Mouse (Mus musculus) retina, postnatal 7 days (tissue): ENCODE data around the gene Aqp12.
"Not testable (repeated sequence)": the region's sequence is repeated elsewhere in the genome, so short reads cannot be mapped to it uniquely, and the experiment has no call there.

Source experiments
- DNase-seq: peaks from one replicate; pipeline ENCODE4 v3.0.0-alpha.2; 2012; ENCODE audit warnings: low read depth, low spot score

Aqp12 gene

GRCm38 (mm10) chr1:93006061-93006460, at the start of gene Aqp12:
TSS of gene Aqp12 (plus strand) at chr1:93006334.
- DNase-seq = no peak

- DNase-seq = not testable (repeated sequence)
These were observed 49.4 kb upstream of the Aqp12 start for GRCm38 (mm10) chr1:92956571-92957335.

- no peak for DNase-seq
These were observed 47.1 kb upstream of the Aqp12 start for GRCm38 (mm10) chr1:92958999-92959398.

GRCm38 (mm10) chr1:92970791-92971190, 35.3 kb upstream of the Aqp12 start:
- DNase-seq = not testable (repeated sequence)

- DNase-seq = no peak
These were observed 34.0 kb upstream of the Aqp12 start for GRCm38 (mm10) chr1:92971879-92972795.

GRCm38 (mm10) chr1:92972854-92973253, 33.3 kb upstream of the Aqp12 start:
- DNase-seq = no peak

- DNase-seq = peak; percentile 14
These were observed 30.0 kb upstream of the Aqp12 start for GRCm38 (mm10) chr1:92976141-92976566.

GRCm38 (mm10) chr1:92978645-92979044, 27.5 kb upstream of the Aqp12 start:
- no peak for DNase-seq

GRCm38 (mm10) chr1:92979073-92979602, 27.0 kb upstream of the Aqp12 start:
- DNase-seq = no peak

- DNase-seq = no peak
These were observed 24.9 kb upstream of the Aqp12 start for GRCm38 (mm10) chr1:92981056-92981845.

GRCm38 (mm10) chr1:92982931-92983605, 23.1 kb upstream of the Aqp12 start:
- DNase-seq = no peak

- DNase-seq = no peak
These were observed 21.1 kb upstream of the Aqp12 start for GRCm38 (mm10) chr1:92984999-92985398.

- DNase-seq = no peak
These were observed 17.2 kb upstream of the Aqp12 start for GRCm38 (mm10) chr1:92988894-92989293.

GRCm38 (mm10) chr1:92989891-92990290, 16.2 kb upstream of the Aqp12 start:
- DNase-seq = no peak

GRCm38 (mm10) chr1:92992214-92992855, 13.8 kb upstream of the Aqp12 start:
- no peak for DNase-seq

GRCm38 (mm10) chr1:92992880-92993279, 13.3 kb upstream of the Aqp12 start:
- no peak for DNase-seq

GRCm38 (mm10) chr1:93009196-93009595, 3.1 kb downstream of the Aqp12 start:
- DNase-seq = no peak

GRCm38 (mm10) chr1:93010731-93011130, 4.6 kb downstream of the Aqp12 start:
- peak; percentile 21 for DNase-seq

GRCm38 (mm10) chr1:93012103-93012585, 6.0 kb downstream of the Aqp12 start:
- no peak for DNase-seq

- DNase-seq = no peak
These were observed 7.2 kb downstream of the Aqp12 start for GRCm38 (mm10) chr1:93013367-93013766.
